45 mouse cellular contexts compared by ENCODE assay signal in genomic region chr3:69212246-69212645, GRCm38 (mm10). TPM values are rescaled to one million over a fixed set of nuclear protein-coding genes. Genes with fewer than 3 reads are reported as not detected.
"Had no signal": no experiment of that assay in that cellular context is flagged by ENCODE, and none has a peak within 500 bp of the region (broad histone marks: within the 10 kb centered on the region; RNA-seq: fewer than 3 reads in every experiment).

No protein-coding gene starts in this region.

- H3K9ac ChIP-seq: limb, embryonic 12.5 days; limb, embryonic 13.5 days; limb, embryonic 15.5 days; liver, embryonic 12.5 days; liver, embryonic 13.5 days; liver, embryonic 14.5 days; liver, embryonic 15.5 days; liver, postnatal 0 days; lung, embryonic 14.5 days; lung, embryonic 15.5 days; midbrain, embryonic 12.5 days; midbrain, embryonic 13.5 days; midbrain, embryonic 15.5 days; neural tube, embryonic 12.5 days had no signal

- H3K27ac ChIP-seq: left cerebral cortex, adult 2 months; limb, embryonic 10.5 days; limb, embryonic 12.5 days; limb, embryonic 13.5 days; limb, embryonic 15.5 days; liver, embryonic 12.5 days; liver, embryonic 13.5 days; liver, embryonic 14.5 days; liver, embryonic 15.5 days; lung, embryonic 15.5 days; macrophage; midbrain, embryonic 12.5 days; midbrain, embryonic 13.5 days; midbrain, embryonic 15.5 days; neural tube, embryonic 12.5 days had no signal

- DNase-seq: left cerebral cortex, postnatal 4 days; liver; liver, embryonic 13.5 days; liver, postnatal 0 days; lung, adult 18-20 months; lung, adult 2 months; lung, embryonic 14.5 days; lung, postnatal 10 days; lung, postnatal 14 days; lung, postnatal 36 days; lung, postnatal 4 days; midbrain, embryonic 14.5 days had no signal

- H3K36me3 ChIP-seq: limb, embryonic 10.5 days; limb, embryonic 12.5 days; limb, embryonic 13.5 days; limb, embryonic 15.5 days; liver, embryonic 12.5 days; liver, embryonic 13.5 days; liver, embryonic 15.5 days; lung, embryonic 15.5 days; midbrain, embryonic 12.5 days; midbrain, embryonic 13.5 days; midbrain, embryonic 15.5 days; neural tube, embryonic 12.5 days had no signal

- H3K27me3 ChIP-seq: limb, embryonic 12.5 days; limb, embryonic 13.5 days; limb, embryonic 15.5 days; liver, embryonic 12.5 days; liver, embryonic 13.5 days; liver, embryonic 15.5 days; lung, embryonic 15.5 days; midbrain, embryonic 12.5 days; midbrain, embryonic 13.5 days; midbrain, embryonic 15.5 days; neural tube, embryonic 12.5 days had no signal

- H3K4me1 ChIP-seq: limb, embryonic 10.5 days; limb, embryonic 12.5 days; limb, embryonic 13.5 days; limb, embryonic 15.5 days; liver, embryonic 12.5 days; liver, embryonic 13.5 days; liver, embryonic 15.5 days; lung, embryonic 15.5 days; midbrain, embryonic 12.5 days; midbrain, embryonic 13.5 days; midbrain, embryonic 15.5 days; neural tube, embryonic 12.5 days had no signal

- H3K4me3 ChIP-seq: left cerebral cortex, adult 2 months; limb, embryonic 10.5 days; limb, embryonic 12.5 days; limb, embryonic 13.5 days; limb, embryonic 15.5 days; liver, embryonic 12.5 days; liver, embryonic 13.5 days; liver, embryonic 15.5 days; lung, embryonic 15.5 days; megakaryocyte, embryonic 14.5 days; midbrain, embryonic 12.5 days; midbrain, embryonic 13.5 days; midbrain, embryonic 15.5 days; myocyte; neural tube, embryonic 12.5 days had no signal

- H3K9me3 ChIP-seq: limb, embryonic 10.5 days; limb, embryonic 12.5 days; limb, embryonic 13.5 days; limb, embryonic 15.5 days; liver, embryonic 12.5 days; liver, embryonic 13.5 days; liver, embryonic 15.5 days; lung, embryonic 15.5 days; megakaryocyte, embryonic 14.5 days; midbrain, embryonic 12.5 days; midbrain, embryonic 13.5 days; midbrain, embryonic 15.5 days; neural tube, embryonic 12.5 days had no signal

- ATAC-seq: liver, embryonic 12.5 days; liver, postnatal 0 days; lung, postnatal 0 days; midbrain, embryonic 13.5 days; midbrain, embryonic 15.5 days; midbrain, embryonic 16.5 days had no signal

- H3K4me2 ChIP-seq: limb, embryonic 12.5 days; limb, embryonic 13.5 days; limb, embryonic 15.5 days; liver, embryonic 11.5 days; liver, embryonic 12.5 days; liver, embryonic 13.5 days; liver, embryonic 15.5 days; lung, embryonic 14.5 days; lung, embryonic 15.5 days; midbrain, embryonic 12.5 days; midbrain, embryonic 13.5 days; midbrain, embryonic 15.5 days; neural tube, embryonic 12.5 days had no signal

RNA-seq across cellular contexts. Expression of gene Arl14, which starts 10.0 kb away (rescaled TPM):
- total RNA-seq: left cerebral cortex, adult 2 months; left cerebral cortex, adult 8-10 months; left cerebral cortex, postnatal 10 days; left cerebral cortex, postnatal 14 days; left cerebral cortex, postnatal 25 days; left cerebral cortex, postnatal 36 days; left cerebral cortex, postnatal 4 days; megakaryocyte progenitor cell, adult 5-6 weeks; megakaryocyte, adult 5-6 weeks; megakaryocyte-erythroid progenitor cell, adult 5-6 weeks; midbrain, postnatal 0 days had no signal
- polyA plus RNA-seq: limb, embryonic 10.5 days; limb, embryonic 11.5 days; limb, embryonic 12.5 days; limb, embryonic 13.5 days; limb, embryonic 14.5 days; limb, embryonic 15.5 days; liver, adult 2 months; liver, embryonic 11.5 days; liver, embryonic 12.5 days; liver, embryonic 13.5 days; liver, embryonic 14.5 days; liver, embryonic 15.5 days; liver, embryonic 16.5 days; liver, postnatal 0 days; lung, adult 2 months; macrophage; midbrain, embryonic 12.5 days; midbrain, embryonic 13.5 days; midbrain, embryonic 14.5 days; midbrain, embryonic 15.5 days; midbrain, embryonic 16.5 days; midbrain, postnatal 0 days; myocyte; neural tube, embryonic 11.5 days; neural tube, embryonic 12.5 days had no signal
